Mouse (Mus musculus): ENCODE data around the gene Gna11.

GRCm38 (mm10) chr10:81488081-81488480 lies 56.9 kb downstream of the Gna11 start:
- no peak for TF ChIP-seq POLR2A (IDR thresholded peaks at IDR 0.05; ENCODE audit: low read depth, low read length)
- TF ChIP-seq CTCF (conservative IDR thresholded peaks at IDR 0.05; ENCODE audit: insufficient read depth, insufficient read length, low read depth, low read length): no peak
